Mouse (Mus musculus) CH12.LX (cell line): ENCODE results near the gene Myom1. TPM values are rescaled to one million over a fixed set of nuclear protein-coding genes. Genes with fewer than 3 reads are reported as not detected.

Source experiments
- DNase-seq: peaks from one replicate; pipeline ENCODE4 v3.0.0-alpha.2; 2013; ENCODE audit errors: extremely low read depth
- H3K27ac ChIP-seq: 2 replicates; pipeline ENCODE4 v1.5.1; 2012; ENCODE audit warnings: low read depth, mild to moderate bottlenecking, control low read depth, moderate library complexity; ENCODE audit not compliant: insufficient read depth
- H3K27me3 ChIP-seq: replicated peaks from 2 replicates; pipeline ENCODE3; 2012; ENCODE audit warnings: inconsistent platforms
- H3K36me3 ChIP-seq, 2 experiments: replicated peaks in 1 of 2; 2 replicates each; pipeline versions ENCODE3 to v1.6.1; 2012; ENCODE audit warnings: inconsistent platforms in 1 of 2, low read length in 1 of 2, mild to moderate bottlenecking in 1 of 2, mixed read lengths in 1 of 2, moderate library complexity in 1 of 2; ENCODE audit not compliant: control insufficient read depth in 1 of 2, insufficient read depth in 1 of 2
- H3K4me1 ChIP-seq, 2 experiments: 2 replicates each; pipeline ENCODE4 v1.6.1; 2012; ENCODE audit warnings: inconsistent platforms in 1 of 2, moderate library complexity in 1 of 2; ENCODE audit not compliant: insufficient read depth in 2 of 2, control insufficient read depth in 1 of 2
- H3K4me2 ChIP-seq: 2 replicates; pipeline ENCODE4 v1.6.1; 2012; ENCODE audit warnings: low read depth, mild to moderate bottlenecking, control low read depth; ENCODE audit not compliant: poor library complexity, insufficient read depth, severe bottlenecking
- H3K4me3 ChIP-seq, 3 experiments: fragments of 150-350 bp in 1 of 3; sonication (generic) in 1 of 3; replicated peaks in 1 of 3; 2 replicates each; pipeline versions ENCODE3 to v1.5.1; 2011 to 2012; ENCODE audit warnings: low read depth in 2 of 3, low read length in 2 of 3, mild to moderate bottlenecking in 2 of 3, moderate library complexity in 2 of 3, control low read depth in 1 of 3, improper control_type of control experiment in 1 of 3, inconsistent platforms in 1 of 3, mixed read lengths in 1 of 3; ENCODE audit not compliant: poor library complexity in 1 of 3
- H3K79me2 ChIP-seq: replicated peaks from 2 replicates; pipeline ENCODE4 v1.6.1; 2012; ENCODE audit warnings: mild to moderate bottlenecking, moderate library complexity; ENCODE audit not compliant: control insufficient read depth, poor library complexity, insufficient read depth, severe bottlenecking; ENCODE audit errors: extremely low read depth
- H3K9ac ChIP-seq: 2 replicates; pipeline ENCODE4 v1.6.1; 2012; ENCODE audit warnings: low read depth, mild to moderate bottlenecking, control low read depth, moderate library complexity; ENCODE audit not compliant: insufficient read depth
- H3K9me3 ChIP-seq: replicated peaks from 2 replicates; pipeline ENCODE3; 2012; ENCODE audit warnings: low read length, inconsistent platforms, mixed read lengths
- CHD1 ChIP-seq: IDR thresholded peaks from 2 replicates; pipeline ENCODE4 v1.6.1; 2012; ENCODE audit warnings: low read depth, low read length, improper control_type of control experiment, inconsistent platforms
- CHD2 ChIP-seq: IDR thresholded peaks from 2 replicates; pipeline ENCODE4 v1.6.1; 2011; ENCODE audit warnings: low read length, improper control_type of control experiment
- CTCF ChIP-seq, 2 experiments: IDR thresholded peaks in 1 of 2; conservative IDR thresholded peaks in 1 of 2; 2 replicates each; pipeline ENCODE4 v1.5.1; 2011 to 2012; ENCODE audit warnings: low read depth in 2 of 2, low read length in 2 of 2, improper control_type of control experiment in 1 of 2, inconsistent platforms in 1 of 2, mild to moderate bottlenecking in 1 of 2, moderate library complexity in 1 of 2
- E2F4 ChIP-seq: IDR thresholded peaks from 2 replicates; pipeline ENCODE4 v1.6.1; 2011; ENCODE audit warnings: low read depth, low read length, improper control_type of control experiment; ENCODE audit not compliant: insufficient replicate concordance
- EP300 ChIP-seq: IDR thresholded peaks from 2 replicates; pipeline ENCODE4 v1.6.1; 2011; ENCODE audit warnings: low read length, improper control_type of control experiment
- ETS1 ChIP-seq: conservative IDR thresholded peaks from 2 replicates; pipeline ENCODE4 v1.6.1; 2012; ENCODE audit warnings: low read depth, mild to moderate bottlenecking, inconsistent platforms, low read length, improper control_type of control experiment, moderate library complexity
- GABPA ChIP-seq: IDR thresholded peaks from 2 replicates; pipeline ENCODE4 v1.6.1; 2012; ENCODE audit warnings: low read depth, low read length, improper control_type of control experiment, inconsistent platforms; ENCODE audit not compliant: insufficient replicate concordance
- JUN ChIP-seq: IDR thresholded peaks from 2 replicates; pipeline ENCODE4 v1.6.1; 2011; ENCODE audit warnings: low read depth, mild to moderate bottlenecking, low read length, improper control_type of control experiment, moderate library complexity; ENCODE audit not compliant: insufficient read depth
- MAZ ChIP-seq: IDR thresholded peaks from 2 replicates; pipeline ENCODE4 v1.6.1; 2012; ENCODE audit warnings: low read depth, mild to moderate bottlenecking, inconsistent platforms, low read length, improper control_type of control experiment, moderate library complexity
- MXI1 ChIP-seq: IDR thresholded peaks from 2 replicates; pipeline ENCODE4 v1.6.1; 2011; ENCODE audit warnings: mild to moderate bottlenecking, low read depth, low read length, improper control_type of control experiment
- MYC ChIP-seq: IDR thresholded peaks from 2 replicates; pipeline ENCODE4 v1.6.1; 2011; ENCODE audit warnings: low read depth, mild to moderate bottlenecking, improper control_type of control experiment, low read length
- NELFE ChIP-seq: IDR thresholded peaks from 2 replicates; pipeline ENCODE4 v1.6.1; 2011; ENCODE audit warnings: low read depth, low read length, improper control_type of control experiment
- SMC3 ChIP-seq: IDR thresholded peaks from 2 replicates; pipeline ENCODE4 v1.6.1; 2011; ENCODE audit warnings: low read depth, low read length, improper control_type of control experiment
- TBP ChIP-seq: conservative IDR thresholded peaks from 2 replicates; pipeline ENCODE4 v1.6.1; 2011; ENCODE audit warnings: low read depth, low read length, improper control_type of control experiment
- TCF12 ChIP-seq: IDR thresholded peaks from 2 replicates; pipeline ENCODE4 v1.6.1; 2014; ENCODE audit warnings: low read depth, mild to moderate bottlenecking, inconsistent platforms, low read length, improper control_type of control experiment
- UBTF ChIP-seq: IDR thresholded peaks from 2 replicates; pipeline ENCODE4 v1.6.1; 2012; ENCODE audit warnings: low read depth, mild to moderate bottlenecking, inconsistent platforms, low read length, improper control_type of control experiment, moderate library complexity
- USF2 ChIP-seq: conservative IDR thresholded peaks from 2 replicates; pipeline ENCODE4 v1.6.1; 2011; ENCODE audit warnings: low read depth, low read length, improper control_type of control experiment
- ZKSCAN1 ChIP-seq: IDR thresholded peaks from 2 replicates; pipeline ENCODE4 v1.6.1; 2012; ENCODE audit warnings: low read depth, inconsistent platforms, low read length, improper control_type of control experiment, borderline replicate concordance
- ZMIZ1 ChIP-seq: IDR thresholded peaks from 2 replicates; pipeline ENCODE4 v1.6.1; 2012; ENCODE audit warnings: low read depth, mild to moderate bottlenecking, inconsistent platforms, low read length, improper control_type of control experiment
- dilution Hi-C: fragments of 300-500 bp; cut with MboI; formaldehyde crosslinking; loops from 2 replicates; pipeline ENCODE4 v1.14.3; 2020; ENCODE audit warnings: low sequenced_read_pairs; ENCODE audit not compliant: extremely low pct_unique_long_range_greater_than_20kb, extremely low pct_ligation_motif_present
- in situ Hi-C: fragments of 300-500 bp; cut with MboI; formaldehyde crosslinking; loops from 3 replicates; pipeline ENCODE4 v1.14.3; 2019; ENCODE audit warnings: low sequenced_read_pairs, low pct_ligation_motif_present, low pct_unique_long_range_greater_than_20kb, mixed read lengths
- polyA plus RNA-seq: library from polyadenylated mRNA; unstranded; fragments of >175 nt; gene quantifications from 2 replicates; pipeline ENCODE4 v1.2.1, GENCODE M21; 2012; ENCODE audit warnings: low read depth; ENCODE audit not compliant: insufficient read length
- total RNA-seq, 2 experiments: library from RNA; depleted of rRNA; stranded (reverse); fragments of 300-350 nt in 1 of 2; fragments of >200 nt in 1 of 2; gene quantifications; 2 replicates each; pipeline ENCODE4 v1.2.3; 2012 to 2014

Myom1 gene
- total and polyA plus RNA-seq, 3 experiments = 0.26 to 0.93 (median 0.55) TPM

GRCm38 (mm10) chr17:71057758-71058157 lies 55.3 kb downstream of the Myom1 start:
- TF ChIP-seq CHD2 = no peak
- no peak for TF ChIP-seq CTCF (conservative IDR thresholded peaks at IDR 0.05 in 1 of 2, IDR thresholded peaks at IDR 0.05 in 1 of 2; ENCODE audit: low read depth in 2 of 2, low read length in 2 of 2)
- no peak for TF ChIP-seq SMC3
- TF ChIP-seq USF2 = no peak
- no peak for TF ChIP-seq TCF12
- TF ChIP-seq ETS1 = no peak
- no peak for TF ChIP-seq E2F4
- TF ChIP-seq UBTF = no peak
- TF ChIP-seq CHD1 = no peak
- TF ChIP-seq EP300 = no peak
- no peak for TF ChIP-seq MAZ
- no peak for TF ChIP-seq ZMIZ1
- no peak for TF ChIP-seq MXI1
- H3K4me2 ChIP-seq = no peak overlapping the region
- H3K9me3 ChIP-seq = no peaks in the 10 kb centered on the region
- no peak overlapping the region for H3K9ac ChIP-seq
- no peak overlapping the region for H3K27ac ChIP-seq
- H3K79me2 ChIP-seq = no peaks in the 10 kb centered on the region
- H3K36me3 ChIP-seq = no peaks in the 10 kb centered on the region
- no peak overlapping the region for H3K4me3 ChIP-seq
- no peak for DNase-seq
- peaks cover 0 to 4% of the 10 kb centered on the region in 2 experiments; a peak in 1 of 4 replicates for H3K4me1 ChIP-seq
- no peaks in the 10 kb centered on the region for H3K27me3 ChIP-seq
- in situ Hi-C loops (no loop called here), dilution Hi-C loops (no loop called here)

- no peak for DNase-seq
- no peak for TF ChIP-seq SMC3
- no peak for TF ChIP-seq TBP
- TF ChIP-seq NELFE = no peak
- TF ChIP-seq USF2 = no peak
- TF ChIP-seq JUN = no peak
- no peak for TF ChIP-seq EP300
- no peak for TF ChIP-seq MYC
- no peak for TF ChIP-seq GABPA
- TF ChIP-seq ZKSCAN1 = no peak
- no peak for TF ChIP-seq UBTF
- TF ChIP-seq TCF12 = no peak
- no peaks in the 10 kb centered on the region for H3K27me3 ChIP-seq
- H3K9ac ChIP-seq = no peak overlapping the region
- H3K79me2 ChIP-seq = no peaks in the 10 kb centered on the region
- no peak overlapping the region for H3K27ac ChIP-seq
- no peaks in the 10 kb centered on the region; a peak in 1 of 4 replicates for H3K4me1 ChIP-seq
- no peak overlapping the region for H3K4me2 ChIP-seq
- H3K4me3 ChIP-seq = no peak overlapping the region
- dilution Hi-C loops = no loop called here
- H3K9me3 ChIP-seq = no peaks in the 10 kb centered on the region
- H3K36me3 ChIP-seq = no peaks in the 10 kb centered on the region
- in situ Hi-C loops = no loop called here
These were observed 56.8 kb downstream of the Myom1 start for GRCm38 (mm10) chr17:71059213-71059612.
